Mouse (Mus musculus): Measurements from ENCODE around the gene Kdm6b. TPM values are rescaled to one million over a fixed set of nuclear protein-coding genes. Genes with fewer than 3 reads are reported as not detected.
"Not testable (repeated sequence)": the region's sequence is repeated elsewhere in the genome, so short reads cannot be mapped to it uniquely, and the experiment has no call there.

Kdm6b gene
- polyA plus RNA-seq, 1 experiment from 2014 or later = 26.5 TPM

DNA sequence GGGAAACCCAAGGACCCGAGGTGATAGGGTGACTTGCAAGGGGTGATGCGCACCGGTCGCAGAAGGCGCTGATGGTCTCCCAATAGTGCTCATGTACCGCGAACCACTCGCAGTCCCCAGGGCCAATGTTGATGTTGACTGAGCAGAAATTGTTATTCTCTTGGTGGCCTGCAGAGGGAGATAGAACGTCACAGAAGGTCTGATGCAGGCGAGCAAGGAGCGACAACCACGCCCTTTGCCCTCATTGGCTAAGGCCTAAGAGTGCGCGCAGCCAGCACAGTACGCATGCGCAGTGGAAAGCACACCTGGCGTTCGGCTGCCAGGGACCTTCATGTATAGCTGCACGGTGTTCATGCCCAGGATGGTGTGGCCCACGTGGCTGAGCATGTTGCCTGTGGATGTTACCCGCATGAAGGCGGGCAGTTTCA lies 12.3 kb downstream of the Kdm6b start:
- ATAC-seq (ENCODE audit: insufficient read depth, low FRiP score, low read depth) = peak; percentile 70
- H3K36me3 ChIP-seq = peaks cover 58% of the 10 kb centered on the region

DNA sequence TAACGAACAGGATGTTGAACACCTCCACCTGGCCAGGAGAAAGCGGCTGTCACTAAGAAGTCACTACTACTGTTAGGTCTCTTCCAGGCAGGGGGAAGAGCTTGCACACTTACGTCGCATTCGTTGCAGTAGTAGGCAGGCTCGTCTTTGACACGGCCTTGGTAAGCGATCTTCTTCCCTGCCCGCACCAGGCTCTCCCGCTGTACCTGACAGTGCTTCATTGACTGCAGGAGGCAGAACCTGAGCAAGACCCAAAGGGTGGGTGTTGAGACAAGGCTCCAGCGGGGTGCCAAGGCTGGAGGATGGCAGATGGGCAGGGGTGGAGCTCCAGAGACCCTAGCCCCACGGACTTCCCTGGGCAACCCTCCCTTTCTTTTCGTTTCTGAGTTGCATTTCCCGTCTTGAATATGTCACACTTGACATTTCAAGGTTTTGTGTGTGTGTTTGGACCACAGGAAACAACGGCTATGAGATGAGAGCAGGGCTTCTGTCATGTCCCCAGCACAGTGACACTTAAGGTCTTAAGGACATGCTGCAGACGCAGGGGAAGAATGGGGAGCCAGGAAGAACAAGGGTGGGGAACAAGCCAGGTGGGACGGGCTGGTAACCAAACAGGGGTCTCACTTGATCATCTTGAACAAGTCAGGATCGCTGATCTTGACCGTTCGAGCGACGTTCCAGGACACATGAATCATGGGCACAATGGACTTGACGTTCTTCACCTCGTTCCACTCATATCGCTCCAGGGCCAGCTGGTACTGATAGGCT lies 13.2 kb downstream of the Kdm6b start:
- ATAC-seq (ENCODE audit: insufficient read depth, low FRiP score, low read depth) = no peak
- no peaks in the 10 kb centered on the region for H3K27me3 ChIP-seq (replicated peaks)
- H3K36me3 ChIP-seq = peaks cover 48% of the 10 kb centered on the region
- no peaks in the 10 kb centered on the region for H3K9me3 ChIP-seq
- H3K4me1 ChIP-seq = peaks cover 43% of the 10 kb centered on the region
- H3K4me3 ChIP-seq (replicated peaks) = no peak overlapping the region
- H3K27ac ChIP-seq = no peak overlapping the region
- 79% methylated on average over 25 of the region's 25 CpGs for WGBS
- H3K9ac ChIP-seq = no peak overlapping the region
- H3K4me2 ChIP-seq = no peak overlapping the region

More for the DNA sequence above, 12.3 kb downstream of the Kdm6b start:
- H3K9ac ChIP-seq = no peak overlapping the region
- no peaks in the 10 kb centered on the region for H3K27me3 ChIP-seq (replicated peaks)
- H3K4me2 ChIP-seq = no peak overlapping the region
- H3K9me3 ChIP-seq = no peaks in the 10 kb centered on the region
- no peak overlapping the region for H3K4me3 ChIP-seq (replicated peaks)
- H3K4me1 ChIP-seq = peaks cover 43% of the 10 kb centered on the region
- 22% methylated on average over 22 of the region's 22 CpGs for WGBS
- no peak overlapping the region for H3K27ac ChIP-seq

DNA sequence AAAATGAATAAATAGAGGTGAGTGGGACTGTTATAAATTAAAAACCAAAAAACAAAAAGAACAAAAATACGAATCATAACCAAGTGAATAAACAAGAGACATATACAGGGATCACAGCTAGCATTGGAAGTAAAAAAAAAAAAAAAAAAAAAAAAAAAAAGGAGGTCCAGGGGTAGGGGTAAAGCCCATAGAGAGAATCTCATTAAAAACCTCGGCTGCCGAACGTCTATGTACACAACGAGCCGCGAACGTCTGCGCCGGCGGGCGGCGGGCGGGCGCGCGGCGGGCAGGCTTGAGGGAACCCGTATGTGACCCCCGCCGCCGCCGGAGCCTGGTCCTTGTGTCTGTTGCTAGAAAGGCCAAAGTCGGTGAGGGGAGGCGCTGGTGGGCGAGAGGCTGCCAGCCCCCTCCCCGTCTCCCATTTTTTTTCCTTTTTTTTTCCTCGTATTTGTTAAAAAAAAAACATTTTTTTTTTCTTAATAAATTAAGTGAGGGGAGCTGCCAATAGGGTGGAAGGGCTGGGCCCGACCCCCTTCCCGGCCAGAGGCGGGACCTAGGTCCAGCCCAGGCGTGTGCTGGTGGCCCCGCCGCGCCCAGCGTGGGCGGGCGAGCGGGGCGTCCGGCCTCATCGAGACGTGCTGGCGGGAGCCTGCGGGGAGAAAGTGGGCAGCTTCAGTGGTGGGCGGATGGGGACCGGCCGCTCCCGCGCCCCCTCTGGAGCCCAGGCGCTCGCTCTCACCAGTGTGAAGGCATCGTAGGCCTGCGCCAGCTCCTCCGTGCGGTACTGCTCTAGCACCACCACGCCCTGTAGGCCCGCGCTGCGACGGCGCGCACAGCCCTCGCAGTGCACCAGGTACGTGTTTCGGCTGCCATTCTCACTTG lies 14.0 kb downstream of the Kdm6b start:
- H3K9ac ChIP-seq = no peak overlapping the region
- 42% methylated on average over 66 of the region's 66 CpGs for WGBS
- no peak overlapping the region for H3K4me2 ChIP-seq
- no peaks in the 10 kb centered on the region for H3K27me3 ChIP-seq (replicated peaks)
- peaks cover 43% of the 10 kb centered on the region for H3K4me1 ChIP-seq
- H3K27ac ChIP-seq = no peak overlapping the region
- no peak for ATAC-seq (ENCODE audit: insufficient read depth, low FRiP score, low read depth)
- H3K4me3 ChIP-seq (replicated peaks) = no peak overlapping the region
- no peaks in the 10 kb centered on the region for H3K9me3 ChIP-seq
- H3K36me3 ChIP-seq = peaks cover 41% of the 10 kb centered on the region

DNA sequence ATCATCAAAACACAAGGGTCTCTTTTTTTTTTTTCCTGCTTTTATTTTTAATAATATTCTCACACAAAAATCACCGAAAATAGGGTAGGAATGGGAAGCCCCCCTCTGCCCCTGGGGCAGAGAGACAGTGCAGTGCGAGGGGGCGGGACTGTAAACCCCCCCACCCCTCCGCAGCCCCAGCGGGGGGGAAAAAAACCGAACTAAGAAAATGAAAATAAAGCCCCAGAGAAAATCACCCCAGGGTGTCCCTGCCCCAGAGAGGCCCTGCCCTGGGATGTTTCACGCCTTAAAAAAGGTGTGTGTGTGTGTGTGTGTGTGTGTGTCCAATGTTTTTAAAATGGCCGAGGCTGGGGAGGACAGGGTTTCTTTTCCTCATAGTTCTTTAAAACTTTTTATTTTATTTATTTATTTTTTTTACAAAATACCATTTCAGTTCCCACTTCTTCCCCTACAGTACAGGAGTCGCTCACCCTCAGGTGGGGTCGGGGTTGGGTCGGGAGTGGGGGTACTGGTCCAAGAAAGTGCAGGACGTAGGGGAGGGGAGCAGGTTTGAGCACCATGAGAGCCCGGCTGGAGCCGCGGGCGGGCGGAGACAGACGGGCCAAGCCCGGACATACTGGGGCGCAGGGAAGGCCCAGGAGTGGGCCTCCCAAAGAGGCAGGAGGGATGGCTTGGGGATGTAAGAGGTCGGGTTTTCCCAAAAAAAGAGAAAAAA lies 14.8 kb downstream of the Kdm6b start:
- no peaks in the 10 kb centered on the region for H3K9me3 ChIP-seq
- no peak overlapping the region for H3K9ac ChIP-seq
- H3K4me2 ChIP-seq = peak overlapping the region; percentile 63
- ATAC-seq (ENCODE audit: insufficient read depth, low FRiP score, low read depth) = no peak
- H3K4me3 ChIP-seq (replicated peaks) = peak overlapping the region; percentile 61
- H3K36me3 ChIP-seq = peaks cover 33% of the 10 kb centered on the region
- peak overlapping the region; percentile 31; the same call in 1 of the 2 replicates for H3K27ac ChIP-seq
- H3K27me3 ChIP-seq (replicated peaks) = no peaks in the 10 kb centered on the region
- peaks cover 46% of the 10 kb centered on the region for H3K4me1 ChIP-seq
- 39% methylated on average over 21 of the region's 21 CpGs for WGBS

GRCm38 (mm10) chr11:69398059-69398458 lies 15.4 kb downstream of the Kdm6b start, which contains the start of gene Tmem88:
TSS of gene Tmem88 (minus strand) at chr11:69398234.
- Histone ChIP-seq H3K9me3 (no peaks in the 10 kb centered on the region), H3K4me2 (peak within 1 kb of the TSS; percentile 63), H3K4me3 (replicated peaks) (peak within 1 kb of the TSS; percentile 61), H3K36me3 (peaks cover 29% of the 10 kb centered on the region), H3K4me1 (peaks cover 46% of the 10 kb centered on the region), H3K27me3 (replicated peaks) (no peaks in the 10 kb centered on the region), H3K27ac (peak within 1 kb of the TSS; percentile 75), H3K9ac (peak within 1 kb of the TSS; percentile 14; the same call in 1 of the 2 replicates)
- WGBS = 22% methylated on average over 16 of the region's 16 CpGs
- no peak for ATAC-seq (ENCODE audit: insufficient read depth, low FRiP score, low read depth)

- no peak for ATAC-seq (ENCODE audit: insufficient read depth, low FRiP score, low read depth)
- no peaks in the 10 kb centered on the region for H3K9me3 ChIP-seq
- H3K4me2 ChIP-seq = peak overlapping the region; percentile 63
- H3K36me3 ChIP-seq = peaks cover 29% of the 10 kb centered on the region
- WGBS = 27% methylated on average over 24 of the region's 24 CpGs
- H3K27me3 ChIP-seq (replicated peaks) = no peaks in the 10 kb centered on the region
- peak overlapping the region; percentile 75 for H3K27ac ChIP-seq
- peak overlapping the region; percentile 61 for H3K4me3 ChIP-seq (replicated peaks)
- peak overlapping the region; percentile 14; the same call in 1 of the 2 replicates for H3K9ac ChIP-seq
- H3K4me1 ChIP-seq = peaks cover 46% of the 10 kb centered on the region
These were observed 15.9 kb downstream of the Kdm6b start for GRCm38 (mm10) chr11:69397581-69398057.

DNA sequence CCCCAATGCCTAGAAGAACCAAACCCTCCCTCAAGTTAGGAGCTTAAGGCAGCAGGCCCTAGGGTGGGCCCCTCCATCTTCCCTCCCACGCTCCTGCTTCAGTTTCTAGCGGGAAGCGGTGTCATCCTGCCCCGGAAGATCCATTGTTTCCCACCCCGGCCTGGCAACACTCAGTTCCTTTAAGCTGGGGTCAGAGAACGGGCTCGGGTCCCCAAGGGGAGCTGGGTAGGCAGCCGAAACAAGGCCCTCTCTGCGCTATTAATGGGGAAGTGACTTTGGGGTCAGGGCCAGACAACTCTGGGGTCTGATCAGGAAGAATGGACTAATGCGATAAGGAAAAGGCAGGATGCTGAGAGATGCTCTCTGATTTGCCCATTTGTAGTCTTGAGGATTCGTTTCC lies 16.7 kb downstream of the Kdm6b start:
- ATAC-seq (ENCODE audit: insufficient read depth, low FRiP score, low read depth) = no peak
- Histone ChIP-seq H3K4me3 (replicated peaks) (peak overlapping the region; percentile 61), H3K4me1 (peaks cover 46% of the 10 kb centered on the region), H3K27me3 (replicated peaks) (no peaks in the 10 kb centered on the region), H3K27ac (peak overlapping the region; percentile 96), H3K4me2 (peak overlapping the region; percentile 63), H3K9me3 (no peaks in the 10 kb centered on the region), H3K9ac (peak overlapping the region; percentile 14; the same call in 1 of the 2 replicates), H3K36me3 (peaks cover 23% of the 10 kb centered on the region)
- 24% methylated on average over 11 of the region's 11 CpGs for WGBS

- H3K9ac ChIP-seq = peak overlapping the region; percentile 81
- H3K36me3 ChIP-seq = peaks cover 15% of the 10 kb centered on the region
- no peaks in the 10 kb centered on the region for H3K27me3 ChIP-seq (replicated peaks)
- peak overlapping the region; percentile 61 for H3K4me3 ChIP-seq (replicated peaks)
- peak; percentile 87 for ATAC-seq (ENCODE audit: insufficient read depth, low FRiP score, low read depth)
- H3K27ac ChIP-seq = peak overlapping the region; percentile 96
- no peaks in the 10 kb centered on the region for H3K9me3 ChIP-seq
- H3K4me2 ChIP-seq = peak overlapping the region; percentile 66
- H3K4me1 ChIP-seq = peaks cover 42% of the 10 kb centered on the region
- under 1% methylated on average over 48 of the region's 48 CpGs for WGBS
These were observed 17.7 kb downstream of the Kdm6b start for GRCm38 (mm10) chr11:69395634-69396373.

- Histone ChIP-seq H3K27ac (peak within 1 kb of the TSS; percentile 96), H3K4me1 (peaks cover 38% of the 10 kb centered on the region), H3K4me3 (replicated peaks) (peak within 1 kb of the TSS; percentile 61), H3K4me2 (peak within 1 kb of the TSS; percentile 66), H3K9ac (peak within 1 kb of the TSS; percentile 81)
- not testable (repeated sequence) for H3K27me3 ChIP-seq (replicated peaks); H3K9me3 ChIP-seq; H3K36me3 ChIP-seq
- WGBS = 0% methylated on average over 24 of the region's 24 CpGs
- peak; percentile 75 for ATAC-seq (ENCODE audit: insufficient read depth, low FRiP score, low read depth)
These were observed 18.2 kb downstream of the Kdm6b start, which contains the start of the genes Naa38 and Cyb5d1 for GRCm38 (mm10) chr11:69395235-69395633. TSS of gene Naa38 (plus strand) at chr11:69395487. TSS of gene Cyb5d1 (minus strand) at chr11:69395631.

DNA sequence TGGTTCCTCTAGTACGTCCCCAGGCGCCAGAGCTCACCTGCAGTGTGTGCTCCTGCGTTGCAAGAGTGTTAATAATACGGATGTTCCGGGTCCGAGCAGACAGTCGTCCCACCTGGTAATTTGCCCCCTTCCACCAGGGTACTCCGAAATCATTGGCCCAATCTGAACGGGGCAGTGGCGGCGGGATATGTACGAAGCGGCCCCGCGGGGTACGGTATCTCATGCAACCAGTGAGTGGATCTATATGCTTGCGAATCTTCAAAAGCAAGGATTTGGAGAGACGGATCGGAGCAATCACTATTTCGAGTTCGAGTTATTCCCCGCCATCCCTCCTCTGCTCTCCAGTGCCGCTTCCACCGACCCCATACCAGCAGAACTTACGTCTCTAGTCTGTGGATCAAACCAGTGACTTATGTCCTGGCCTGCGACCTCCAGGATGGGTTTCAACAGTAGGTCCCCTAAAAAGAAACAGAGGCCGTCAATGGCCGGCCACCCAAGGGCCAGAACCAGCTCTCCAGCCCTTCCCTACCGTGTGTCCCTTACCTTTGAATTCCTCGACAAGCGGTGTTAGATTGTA lies 18.8 kb downstream of the Kdm6b start:
- peak overlapping the region; percentile 66 for H3K4me2 ChIP-seq
- H3K9me3 ChIP-seq; H3K36me3 ChIP-seq; H3K27me3 ChIP-seq (replicated peaks); ATAC-seq (ENCODE audit: insufficient read depth, low FRiP score, low read depth): not testable (repeated sequence)
- H3K9ac ChIP-seq = peak overlapping the region; percentile 40
- H3K27ac ChIP-seq = peak overlapping the region; percentile 96; the same call in 1 of the 2 replicates
- WGBS = 1% methylated on average over 31 of the region's 31 CpGs
- peak overlapping the region; percentile 61 for H3K4me3 ChIP-seq (replicated peaks)
- peaks cover 37% of the 10 kb centered on the region for H3K4me1 ChIP-seq

Measured in stomach, embryonic 15.5 days (tissue).